Mouse (Mus musculus) kidney, embryonic 14.5 days (tissue): ENCODE data around the gene 1110032A03Rik. TPM values are rescaled to one million over a fixed set of nuclear protein-coding genes. Genes with fewer than 3 reads are reported as not detected.

Source experiments
- ATAC-seq: fragments of 200-750 bp; cut with Nextera tagmentation; 2 replicates; pipeline ENCODE4 v1.8.0; 2017; ENCODE audit warnings: moderate number of reproducible peaks, mild to moderate bottlenecking, moderate TSS enrichment, moderate library complexity; ENCODE audit not compliant: low FRiP score, low TSS enrichment
- H3K27ac ChIP-seq: fragments of 300-500 bp; sonication (generic); 2 replicates; pipeline ENCODE4 v1.5.1; 2014; ENCODE audit warnings: low read depth, mild to moderate bottlenecking, low read length, moderate library complexity, mixed read lengths
- H3K27me3 ChIP-seq: fragments of 300-500 bp; sonication (generic); 2 replicates; pipeline ENCODE4 v1.6.1; 2014; ENCODE audit warnings: mild to moderate bottlenecking, low read length; ENCODE audit not compliant: control insufficient read depth, insufficient read depth
- H3K36me3 ChIP-seq: fragments of 300-500 bp; sonication (generic); 2 replicates; pipeline ENCODE4 v1.6.1; 2014; ENCODE audit warnings: low read length, mixed read lengths; ENCODE audit not compliant: control insufficient read depth, insufficient read depth
- H3K4me1 ChIP-seq: fragments of 300-500 bp; sonication (generic); 2 replicates; pipeline ENCODE4 v1.6.1; 2014; ENCODE audit warnings: low read length, mixed read lengths; ENCODE audit not compliant: control insufficient read depth, insufficient read depth
- H3K4me2 ChIP-seq: fragments of 300-500 bp; sonication (generic); replicated peaks from 2 replicates; pipeline ENCODE4 v1.6.1; 2014; ENCODE audit warnings: low read depth, mild to moderate bottlenecking, low read length
- H3K4me3 ChIP-seq: fragments of 300-500 bp; sonication (generic); 2 replicates; pipeline ENCODE4 v1.5.1; 2014; ENCODE audit warnings: mild to moderate bottlenecking, low read length
- H3K9ac ChIP-seq: fragments of 300-500 bp; sonication (generic); 2 replicates; pipeline ENCODE4 v1.6.1; 2014; ENCODE audit warnings: low read depth, mild to moderate bottlenecking, low read length, moderate library complexity
- H3K9me3 ChIP-seq: fragments of 300-500 bp; sonication (generic); 2 replicates; pipeline ENCODE4 v1.6.1; 2016; ENCODE audit warnings: low read length; ENCODE audit not compliant: control insufficient read depth
- WGBS: fragments of 180-500 bp; shearing (Covaris S2); extraction: QIAGEN DNeasy Blood & Tissue Kit; methylation state at CpG from one replicate; pipeline ENCODE4 v1.1.7; 2014; 5-methylcytosine and 5-hydroxymethylcytosine counted together
- polyA plus RNA-seq: library from polyadenylated mRNA; unstranded; fragments of >200 nt; fragmentation: Nextera tagmentation; extraction: Ambion mirVana; gene quantifications from 2 replicates; pipeline ENCODE4 v1.2.1, GENCODE M21; 2014

The 1110032A03Rik gene
- polyA plus RNA-seq, 1 experiment from 2014 or later: 35.7 TPM

DNA sequence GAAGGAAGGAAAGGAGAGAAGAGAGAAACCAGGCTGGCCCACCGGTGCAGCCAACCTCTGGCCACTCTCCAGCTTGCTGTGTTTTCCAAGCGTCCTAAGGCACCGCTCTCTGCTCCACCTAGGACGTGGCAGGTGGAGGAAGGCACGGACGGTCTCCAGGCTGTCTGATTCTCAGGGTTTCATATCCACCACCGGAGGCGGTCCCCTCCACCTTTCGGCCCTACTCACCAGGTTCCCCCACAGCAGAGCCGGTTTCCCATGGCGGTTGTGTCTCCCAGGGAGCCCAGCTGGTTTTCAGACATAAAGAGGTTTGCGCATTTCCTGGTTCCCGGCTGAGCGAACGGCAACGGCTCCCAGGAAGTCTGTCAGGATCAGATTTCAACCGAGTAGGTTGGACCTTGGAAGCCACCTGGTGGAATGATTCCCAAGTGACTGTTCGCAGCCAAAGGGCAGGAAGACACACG is 29.1 kb downstream of the 1110032A03Rik start, which contains the start of gene 2310030G06Rik:
TSS of gene 2310030G06Rik (minus strand) at position 323 of the 464 bp plus-strand sequence.
- H3K36me3 ChIP-seq: no peaks in the 10 kb centered on the region
- H3K9ac ChIP-seq: peak within 1 kb of the TSS; percentile 58
- H3K4me2 ChIP-seq: peak within 1 kb of the TSS; percentile 68
- ATAC-seq: peak; percentile 83
- H3K4me3 ChIP-seq: peak within 1 kb of the TSS; percentile 51
- H3K27ac ChIP-seq: peak within 1 kb of the TSS; percentile 75
- H3K4me1 ChIP-seq: no peaks in the 10 kb centered on the region
- WGBS: under 1% methylated on average over 19 of the region's 19 CpGs
- no peaks in the 10 kb centered on the region for H3K9me3 ChIP-seq
- 0 out of 2 replicates have a peak, but pooled peaks cover 5% of the 10 kb centered on the region for H3K27me3 ChIP-seq

DNA sequence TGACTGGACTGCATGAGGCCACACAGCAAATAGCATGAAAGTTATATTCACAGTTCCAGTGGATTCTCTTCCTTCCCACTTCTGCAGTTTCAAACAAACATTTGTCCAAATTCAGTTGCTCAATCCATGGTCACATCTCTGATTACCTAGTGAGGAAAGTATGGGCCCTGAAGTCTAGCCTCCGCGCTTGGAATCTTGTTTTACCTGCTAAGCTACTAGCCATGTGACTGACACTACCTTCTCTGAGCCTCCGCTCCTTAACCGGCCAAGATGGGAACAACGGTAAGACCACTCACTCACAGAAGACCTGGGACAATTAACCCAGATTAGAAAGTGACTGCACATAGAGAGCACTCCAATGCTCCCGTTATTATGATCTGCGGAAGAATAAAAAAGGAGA is 29.5 kb downstream of the 1110032A03Rik start:
- peak; percentile 43; the same call in 1 of the 2 replicates for ATAC-seq
- no peaks in the 10 kb centered on the region for H3K4me1 ChIP-seq
- H3K36me3 ChIP-seq: no peaks in the 10 kb centered on the region
- 0 out of 2 replicates have a peak, but pooled peaks cover 5% of the 10 kb centered on the region for H3K27me3 ChIP-seq
- WGBS: 11% methylated on average over 7 of the region's 7 CpGs
- H3K9ac ChIP-seq: peak overlapping the region; percentile 58; the same call in 1 of the 2 replicates
- H3K27ac ChIP-seq: peak overlapping the region; percentile 75
- peak overlapping the region; percentile 51 for H3K4me3 ChIP-seq
- no peaks in the 10 kb centered on the region for H3K9me3 ChIP-seq
- peak overlapping the region; percentile 68 for H3K4me2 ChIP-seq

DNA sequence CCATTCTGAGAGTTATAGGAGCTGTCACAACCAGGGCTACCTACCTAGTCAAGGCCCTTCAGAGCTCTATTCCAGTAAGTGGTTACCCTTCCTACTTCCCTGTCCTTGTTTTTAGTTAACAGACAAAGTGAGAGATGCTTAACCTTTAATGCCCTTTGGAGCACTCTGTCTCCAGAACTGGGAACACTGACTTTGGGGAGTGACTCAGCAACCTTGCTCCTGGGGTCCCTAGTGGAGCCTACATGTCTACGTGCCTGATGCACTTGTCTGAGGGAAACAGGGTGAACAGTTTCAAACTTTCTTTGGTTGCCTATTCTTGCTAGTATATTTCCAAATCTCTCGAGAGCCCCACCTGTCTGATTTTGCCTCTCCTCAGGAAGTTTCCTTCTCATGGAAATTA is 32.6 kb downstream of the 1110032A03Rik start:
- Histone ChIP-seq H3K36me3 (no peaks in the 10 kb centered on the region), H3K4me2 (no peak overlapping the region), H3K4me1 (no peaks in the 10 kb centered on the region), H3K27me3 (no peaks in the 10 kb centered on the region), H3K9me3 (no peaks in the 10 kb centered on the region), H3K27ac (no peak overlapping the region), H3K4me3 (no peak overlapping the region), H3K9ac (no peak overlapping the region)
- WGBS: 67% methylated on average over 2 of the region's 2 CpGs
- no peak for ATAC-seq

DNA sequence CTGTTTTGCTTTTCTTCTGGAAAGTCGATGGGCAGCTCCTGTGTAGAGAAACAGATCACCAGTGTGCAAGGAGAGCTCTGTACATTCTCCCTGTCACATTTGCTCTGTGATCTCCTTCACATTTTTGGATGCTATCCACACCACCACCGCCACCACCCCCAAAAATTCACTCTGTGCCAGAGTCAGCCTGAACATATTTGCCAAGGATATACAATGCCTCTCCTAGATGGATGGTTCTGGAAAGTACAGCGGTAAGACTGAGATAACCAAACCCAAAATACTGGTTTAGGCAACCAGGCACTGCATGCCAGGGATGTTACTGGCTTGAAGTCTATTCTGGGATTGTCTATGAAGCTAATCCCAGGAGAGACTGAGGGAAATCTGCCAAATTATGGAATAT is 33.1 kb downstream of the 1110032A03Rik start:
- no peak overlapping the region for H3K9ac ChIP-seq
- no peaks in the 10 kb centered on the region for H3K9me3 ChIP-seq
- H3K4me2 ChIP-seq: no peak overlapping the region
- H3K27me3 ChIP-seq: no peaks in the 10 kb centered on the region
- no peak for ATAC-seq
- H3K4me3 ChIP-seq: no peak overlapping the region
- no peak overlapping the region for H3K27ac ChIP-seq
- 86% methylated on average over 3 of the region's 3 CpGs for WGBS
- H3K4me1 ChIP-seq: no peaks in the 10 kb centered on the region
- no peaks in the 10 kb centered on the region for H3K36me3 ChIP-seq

DNA sequence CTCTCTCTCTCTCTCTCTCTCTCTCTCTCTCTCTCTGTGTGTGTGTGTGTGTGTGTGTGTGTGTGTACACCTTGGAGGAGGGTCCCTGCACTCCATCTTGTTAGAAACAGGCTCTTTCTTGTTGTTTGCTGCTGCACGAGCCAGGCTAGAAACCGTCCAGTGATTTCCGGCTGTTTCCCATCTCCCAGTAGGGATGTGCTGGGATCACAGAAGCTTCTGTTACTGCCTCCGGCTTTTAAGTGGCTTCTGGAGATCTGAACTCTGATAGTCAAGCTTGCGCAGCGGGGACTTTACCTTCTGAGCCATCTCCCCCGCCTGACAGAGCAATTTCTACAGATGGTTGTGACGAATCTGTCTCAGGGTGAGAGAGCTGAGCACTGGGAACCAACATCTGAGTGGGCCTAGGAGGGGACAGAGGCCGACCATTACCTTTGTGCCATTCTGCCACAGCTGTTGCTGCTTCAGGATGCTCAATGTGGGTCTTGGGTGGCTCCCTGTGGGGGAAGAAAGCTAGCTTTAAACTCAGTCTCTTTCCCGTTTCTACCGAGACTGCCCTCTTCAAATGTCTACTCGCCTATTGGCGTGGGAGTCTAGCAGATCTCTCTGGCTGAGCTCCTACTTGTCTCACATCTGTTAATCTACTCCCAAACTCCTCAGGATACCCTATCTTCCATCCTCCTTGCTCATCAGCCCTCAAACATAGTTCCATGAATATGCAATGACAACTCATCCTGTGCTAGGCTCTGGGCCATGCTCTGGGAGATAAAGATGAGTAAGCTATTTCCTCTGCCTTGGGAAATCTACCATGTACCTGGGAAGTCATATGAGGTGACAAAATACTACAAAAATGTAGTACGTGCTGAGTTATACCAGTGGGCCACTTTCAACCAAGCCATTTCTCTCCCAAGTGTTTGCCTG is 34.2 kb downstream of the 1110032A03Rik start:
- ATAC-seq: no peak
- no peaks in the 10 kb centered on the region for H3K27me3 ChIP-seq
- WGBS: 82% methylated on average over 14 of the region's 14 CpGs

DNA sequence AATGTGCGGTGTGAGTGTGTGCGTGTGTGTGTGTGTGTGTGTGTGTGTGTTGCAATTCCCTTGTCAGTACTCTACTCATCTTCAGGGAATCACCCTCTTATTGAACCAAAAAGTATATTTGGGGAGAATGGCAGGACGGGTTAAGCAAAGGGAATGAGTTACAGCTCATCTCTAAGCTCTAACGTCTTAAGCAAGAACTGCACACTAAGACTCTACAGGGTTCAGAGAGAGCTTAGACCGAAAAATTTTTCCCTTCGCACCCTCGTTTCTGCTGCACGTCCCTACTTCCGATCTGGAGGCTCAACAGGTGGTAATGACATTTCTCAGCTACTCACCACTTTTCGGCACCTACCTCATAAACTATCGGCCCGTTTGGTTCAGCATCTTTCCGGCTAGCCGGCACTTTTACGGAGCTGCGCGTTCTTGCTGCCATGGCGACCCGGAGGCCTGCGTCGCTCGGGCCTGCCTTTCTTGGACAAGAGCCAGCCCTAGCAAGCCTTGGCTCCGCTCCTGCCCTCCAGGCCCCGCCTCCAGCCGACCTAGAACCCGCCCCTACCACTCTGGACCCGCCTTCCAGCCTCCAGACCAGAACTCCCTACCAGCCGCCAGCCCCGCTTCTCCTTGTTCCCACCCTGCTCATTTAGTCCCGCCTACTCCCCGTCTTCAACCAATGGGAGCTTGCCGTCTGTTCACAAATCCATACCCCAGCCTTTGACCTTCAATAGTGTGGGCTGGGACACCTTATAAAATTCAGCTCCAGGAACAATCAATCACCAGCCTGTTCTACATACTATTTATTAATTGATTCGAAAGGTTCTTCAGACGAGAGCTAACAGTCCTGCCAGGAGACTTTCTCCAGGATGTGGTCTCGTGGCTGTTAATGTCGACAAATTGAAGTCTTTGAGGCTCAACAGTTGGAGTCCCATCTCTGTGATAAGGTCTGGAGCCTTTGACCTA is 36.1 kb downstream of the 1110032A03Rik start, which contains the start of gene Dixdc1:
TSS of gene Dixdc1 (minus strand) at position 604 of the 957 bp plus-strand sequence.
- H3K9ac ChIP-seq: peak within 1 kb of the TSS; percentile 25; the same call in 1 of the 2 replicates
- H3K4me3 ChIP-seq: peak within 1 kb of the TSS; percentile 32
- H3K36me3 ChIP-seq: no peaks in the 10 kb centered on the region
- WGBS: 14% methylated on average over 36 of the region's 36 CpGs
- H3K4me2 ChIP-seq: peak within 1 kb of the TSS; percentile 50
- peak; percentile 99 for ATAC-seq
- H3K4me1 ChIP-seq: no peaks in the 10 kb centered on the region
- H3K27me3 ChIP-seq: no peaks in the 10 kb centered on the region
- H3K9me3 ChIP-seq: no peaks in the 10 kb centered on the region
- no peak within 1 kb of the TSS for H3K27ac ChIP-seq

More for the DNA sequence above, 34.2 kb downstream of the 1110032A03Rik start:
- Histone ChIP-seq H3K4me2 (no peak overlapping the region), H3K9ac (no peak overlapping the region), H3K36me3 (no peaks in the 10 kb centered on the region), H3K9me3 (no peaks in the 10 kb centered on the region), H3K4me1 (no peaks in the 10 kb centered on the region), H3K4me3 (no peak overlapping the region), H3K27ac (no peak overlapping the region)

DNA sequence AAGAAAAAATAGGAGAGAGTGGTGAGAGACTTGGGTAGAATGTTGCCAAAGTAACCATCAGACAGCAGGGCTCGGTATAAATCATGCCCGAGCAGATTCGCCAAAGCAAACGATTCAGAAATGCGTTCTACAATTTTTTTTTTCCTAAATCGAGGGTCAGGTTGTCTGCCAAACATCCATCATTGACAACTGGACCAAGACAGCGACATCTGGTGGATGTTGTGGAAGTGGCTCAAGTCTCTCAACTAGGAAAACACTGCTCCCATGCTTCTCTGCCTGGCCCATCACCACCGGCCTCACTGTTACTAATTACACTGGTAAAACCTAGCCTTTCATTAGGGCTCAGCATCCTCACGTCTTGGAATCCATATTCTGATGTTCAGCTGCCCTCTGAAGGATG is 40.3 kb downstream of the 1110032A03Rik start:
- Histone ChIP-seq H3K9me3 (no peaks in the 10 kb centered on the region), H3K4me2 (no peak overlapping the region), H3K27ac (no peak overlapping the region), H3K4me3 (no peak overlapping the region), H3K9ac (no peak overlapping the region), H3K27me3 (no peaks in the 10 kb centered on the region), H3K36me3 (no peaks in the 10 kb centered on the region), H3K4me1 (no peaks in the 10 kb centered on the region)
- no peak for ATAC-seq
- WGBS: 6% methylated on average over 9 of the region's 9 CpGs

DNA sequence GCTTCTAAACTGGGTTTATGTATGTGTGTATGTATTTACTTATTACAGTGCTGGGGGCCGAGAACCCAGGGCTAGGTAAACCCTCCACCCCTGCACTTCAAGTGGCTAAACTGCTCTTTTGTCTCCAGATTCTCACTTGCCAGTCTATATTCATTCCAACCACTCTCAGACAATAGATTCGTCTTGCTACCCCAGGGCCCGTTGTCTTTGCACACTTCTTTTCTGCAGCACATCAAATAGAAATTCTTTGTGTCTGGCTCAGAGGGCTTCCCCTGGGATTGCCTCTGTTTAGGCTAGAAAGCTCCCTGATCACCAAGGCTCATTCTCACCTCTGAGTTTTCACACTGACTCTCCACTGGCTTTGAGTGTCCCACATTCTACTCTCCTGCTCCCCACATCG is 42.8 kb downstream of the 1110032A03Rik start:
- Histone ChIP-seq H3K9me3 (no peaks in the 10 kb centered on the region), H3K4me1 (no peaks in the 10 kb centered on the region), H3K9ac (no peak overlapping the region), H3K36me3 (no peaks in the 10 kb centered on the region), H3K27me3 (no peaks in the 10 kb centered on the region), H3K4me3 (no peak overlapping the region), H3K4me2 (no peak overlapping the region), H3K27ac (no peak overlapping the region)
- 7% methylated on average over 4 of the region's 4 CpGs for WGBS
- ATAC-seq: no peak
